Mouse (Mus musculus): Measurements from ENCODE around the gene Map2k1.

- TF ChIP-seq CTCF (conservative IDR thresholded peaks at IDR 0.05; ENCODE audit: low read length) (no peak), POU5F1 (IDR thresholded peaks at IDR 0.05; ENCODE audit: borderline replicate concordance, low read length) (no peak)
Observed at GRCm38 (mm10) chr9:64173666-64174220, 79.7 kb downstream of the Map2k1 start.

All from E14TG2a.4 (cell line).